Mouse (Mus musculus) ES-Bruce4 (cell line): ENCODE data around the gene Dpp9. TPM values are rescaled to one million over a fixed set of nuclear protein-coding genes. Genes with fewer than 3 reads are reported as not detected.
A peak's percentile ranks its signal among the peaks of the same experiment; 100 is the strongest.

ENCODE experiments used
- H3K27ac ChIP-seq: 2 replicates; pipeline ENCODE4 v1.5.1; 2012; ENCODE audit warnings: low read length, inconsistent platforms; ENCODE audit not compliant: insufficient read depth
- H3K27me3 ChIP-seq: 2 replicates; pipeline ENCODE4 v1.6.1; 2012; ENCODE audit warnings: mild to moderate bottlenecking, low read length, inconsistent platforms; ENCODE audit not compliant: control insufficient read depth, poor library complexity, insufficient read depth, severe bottlenecking
- H3K36me3 ChIP-seq: 2 replicates; pipeline ENCODE4 v1.6.1; 2012; ENCODE audit warnings: inconsistent platforms, mild to moderate bottlenecking, low read length, moderate library complexity; ENCODE audit not compliant: control insufficient read depth, poor library complexity, insufficient read depth, severe bottlenecking
- H3K4me1 ChIP-seq: one replicate; pipeline ENCODE4 v1.8.1; 2011; ENCODE audit warnings: low read length; ENCODE audit not compliant: control insufficient read depth, insufficient read depth
- H3K4me3 ChIP-seq: 2 replicates; pipeline ENCODE4 v1.5.1; 2011; ENCODE audit warnings: low read depth, mild to moderate bottlenecking, low read length
- H3K9ac ChIP-seq: 2 replicates; pipeline ENCODE4 v1.6.1; 2012; ENCODE audit warnings: low read depth, mild to moderate bottlenecking, inconsistent platforms; ENCODE audit not compliant: poor library complexity, severe bottlenecking
- H3K9me3 ChIP-seq: replicated peaks from 2 replicates; pipeline ENCODE4 v1.6.1; 2012; ENCODE audit warnings: mild to moderate bottlenecking, low read length, inconsistent platforms; ENCODE audit not compliant: control insufficient read depth, poor library complexity, insufficient read depth, severe bottlenecking
- CTCF ChIP-seq: IDR thresholded peaks from one replicate; pipeline ENCODE4 v1.8.1; 2011; ENCODE audit warnings: low read depth, low read length
- EP300 ChIP-seq: IDR thresholded peaks from 2 replicates; pipeline ENCODE4 v1.6.1; 2011; ENCODE audit warnings: low read depth, low read length; ENCODE audit not compliant: insufficient read depth
- POLR2A ChIP-seq: IDR thresholded peaks from one replicate; pipeline ENCODE4 v1.8.1; 2011; ENCODE audit warnings: low read length; ENCODE audit not compliant: insufficient read depth
- polyA plus RNA-seq: library from polyadenylated mRNA; stranded (reverse); fragments of >200 nt; gene quantifications from 2 replicates; pipeline ENCODE4 v1.2.4, GENCODE M21; 2011; ENCODE audit warnings: low read depth; ENCODE audit not compliant: missing spikeins, insufficient read depth, insufficient read length

The Dpp9 gene
- polyA plus RNA-seq, 1 experiment: 20.9 TPM

GRCm38 (mm10) chr17:56159729-56160128, 59.0 kb downstream of the Dpp9 start:
- Histone ChIP-seq H3K4me3 (no peak overlapping the region), H3K4me1 (no peaks in the 10 kb centered on the region), H3K36me3 (no peaks in the 10 kb centered on the region), H3K9me3 (no peaks in the 10 kb centered on the region), H3K27ac (no peak overlapping the region), H3K9ac (no peak overlapping the region), H3K27me3 (no peaks in the 10 kb centered on the region)
- TF ChIP-seq CTCF (peak; percentile 95), EP300 (no peak), POLR2A (no peak)

- no peaks in the 10 kb centered on the region for H3K9me3 ChIP-seq
- TF ChIP-seq EP300: no peak
- TF ChIP-seq CTCF: no peak
- no peak for TF ChIP-seq POLR2A
- H3K36me3 ChIP-seq: no peaks in the 10 kb centered on the region
- H3K9ac ChIP-seq: no peak overlapping the region
- H3K27ac ChIP-seq: no peak overlapping the region
- no peaks in the 10 kb centered on the region for H3K4me1 ChIP-seq
- no peaks in the 10 kb centered on the region for H3K27me3 ChIP-seq
- no peak overlapping the region for H3K4me3 ChIP-seq
These were observed 65.1 kb downstream of the Dpp9 start for GRCm38 (mm10) chr17:56153643-56154042.

DNA sequence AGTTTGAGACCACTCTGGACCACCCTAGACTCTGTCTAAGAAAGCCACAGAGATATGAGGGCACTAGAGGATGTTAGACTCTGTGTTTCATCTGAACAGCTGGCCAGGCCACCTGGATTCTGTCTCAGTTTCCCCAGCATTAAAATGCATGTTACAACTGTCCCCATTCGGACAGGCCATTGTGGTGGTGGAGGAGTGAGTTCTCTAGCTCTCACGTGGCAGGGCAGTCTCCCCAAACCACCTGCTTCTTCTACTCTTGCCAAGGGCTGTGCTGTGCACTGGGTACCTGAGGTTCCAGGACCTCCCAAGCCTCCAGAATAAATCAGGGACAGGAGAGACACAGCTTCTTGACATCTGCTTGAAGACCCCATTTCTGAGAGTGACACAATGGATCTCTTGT, 68.8 kb downstream of the Dpp9 start:
- Histone ChIP-seq H3K4me1 (peaks cover 3% of the 10 kb centered on the region), H3K27me3 (no peaks in the 10 kb centered on the region), H3K4me3 (no peak overlapping the region), H3K27ac (no peak overlapping the region), H3K9me3 (no peaks in the 10 kb centered on the region), H3K36me3 (no peaks in the 10 kb centered on the region), H3K9ac (no peak overlapping the region)
- TF ChIP-seq CTCF (no peak), EP300 (no peak), POLR2A (no peak)

GRCm38 (mm10) chr17:56148790-56149618, 69.7 kb downstream of the Dpp9 start:
- TF ChIP-seq CTCF (no peak), POLR2A (no peak)
- Histone ChIP-seq H3K27me3 (no peaks in the 10 kb centered on the region), H3K4me1 (peaks cover 3% of the 10 kb centered on the region), H3K9ac (no peak overlapping the region), H3K4me3 (peak overlapping the region; percentile 25; the same call in 1 of the 2 replicates), H3K27ac (no peak overlapping the region), H3K36me3 (no peaks in the 10 kb centered on the region), H3K9me3 (no peaks in the 10 kb centered on the region)

DNA sequence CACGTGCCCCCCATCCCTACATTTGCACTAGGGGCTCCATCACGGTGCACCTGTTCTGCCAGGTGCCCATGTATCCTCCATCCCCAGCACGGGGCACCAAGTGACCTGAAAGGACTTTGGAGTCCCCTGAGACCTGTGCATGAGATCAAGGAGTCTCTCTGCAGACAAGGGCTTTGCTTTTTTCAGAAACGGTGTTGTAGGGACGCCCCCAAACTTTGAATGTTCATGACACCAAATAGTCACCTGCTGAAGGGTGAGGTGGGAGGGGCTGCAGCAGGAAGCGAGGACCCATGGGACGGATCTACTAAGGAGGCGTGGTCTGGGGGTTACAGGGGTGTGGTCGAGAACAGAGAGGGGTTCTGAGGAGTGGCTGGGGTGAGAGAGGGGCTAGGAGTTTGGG, 70.4 kb downstream of the Dpp9 start:
- H3K9me3 ChIP-seq: no peaks in the 10 kb centered on the region
- H3K4me1 ChIP-seq: peaks cover 3% of the 10 kb centered on the region
- H3K27ac ChIP-seq: no peak overlapping the region
- no peak for TF ChIP-seq POLR2A
- no peak for TF ChIP-seq EP300
- no peak for TF ChIP-seq CTCF
- no peaks in the 10 kb centered on the region for H3K36me3 ChIP-seq
- no peak overlapping the region for H3K4me3 ChIP-seq
- H3K9ac ChIP-seq: no peak overlapping the region
- no peaks in the 10 kb centered on the region for H3K27me3 ChIP-seq

GRCm38 (mm10) chr17:56147420-56147819, 71.3 kb downstream of the Dpp9 start:
- H3K9ac ChIP-seq: no peak overlapping the region

More at GRCm38 (mm10) chr17:56147420-56147819, 71.3 kb downstream of the Dpp9 start:
- Histone ChIP-seq H3K4me1 (peaks cover 3% of the 10 kb centered on the region), H3K27me3 (no peaks in the 10 kb centered on the region), H3K4me3 (no peak overlapping the region), H3K9me3 (no peaks in the 10 kb centered on the region), H3K27ac (no peak overlapping the region), H3K36me3 (no peaks in the 10 kb centered on the region)
- TF ChIP-seq POLR2A (no peak), CTCF (no peak), EP300 (no peak)
